Mouse (Mus musculus): Measurements from ENCODE around the gene Lamp5. TPM values are rescaled to one million over a fixed set of nuclear protein-coding genes. Genes with fewer than 3 reads are reported as not detected.
A peak's percentile ranks its signal among the peaks of the same experiment; 100 is the strongest.

Gene Lamp5
- 0.06 TPM in 1 of 2 replicates, not detected in the other for polyA plus RNA-seq (2015; fragmentation: Nextera tagmentation; extraction: Ambion mirVana)

- ATAC-seq (ENCODE audit: low FRiP score, low TSS enrichment) (no peak), DNase-seq (ENCODE audit: low spot score) (no peak)
- 0 out of 2 replicates have a peak within 1 kb of the TSS, but pooled peaks have one; percentile 11 for H3K4me2 ChIP-seq (replicated peaks; ENCODE audit: low read depth)
- no peaks in the 10 kb centered on the region for H3K27me3 ChIP-seq (ENCODE audit: control insufficient read depth, insufficient read depth, low read length)
- no peak within 1 kb of the TSS for H3K27ac ChIP-seq (replicated peaks)
- H3K4me3 ChIP-seq (ENCODE audit: low read depth, low read length), result no peak within 1 kb of the TSS
- no peaks in the 10 kb centered on the region for H3K9me3 ChIP-seq (ENCODE audit: control insufficient read depth, low read length)
- H3K9ac ChIP-seq (ENCODE audit: low read length), result no peak within 1 kb of the TSS
- no peak for TF ChIP-seq CTCF (IDR thresholded peaks at IDR 0.05; ENCODE audit: low read depth)
- TF ChIP-seq EP300 (optimal IDR thresholded peaks at IDR 0.05), result no peak
- no peaks in the 10 kb centered on the region for H3K4me1 ChIP-seq (replicated peaks; ENCODE audit: control insufficient read depth, insufficient read depth)
- 4% methylated on average over 8 of the region's 8 CpGs for WGBS
- H3K36me3 ChIP-seq (ENCODE audit: control insufficient read depth, insufficient read depth, low read length), result no peaks in the 10 kb centered on the region
Measured at GRCm38 (mm10) chr2:136051688-136052289, at the start of gene Lamp5. TSS of gene Lamp5 (plus strand) at chr2:136052239.

DNA sequence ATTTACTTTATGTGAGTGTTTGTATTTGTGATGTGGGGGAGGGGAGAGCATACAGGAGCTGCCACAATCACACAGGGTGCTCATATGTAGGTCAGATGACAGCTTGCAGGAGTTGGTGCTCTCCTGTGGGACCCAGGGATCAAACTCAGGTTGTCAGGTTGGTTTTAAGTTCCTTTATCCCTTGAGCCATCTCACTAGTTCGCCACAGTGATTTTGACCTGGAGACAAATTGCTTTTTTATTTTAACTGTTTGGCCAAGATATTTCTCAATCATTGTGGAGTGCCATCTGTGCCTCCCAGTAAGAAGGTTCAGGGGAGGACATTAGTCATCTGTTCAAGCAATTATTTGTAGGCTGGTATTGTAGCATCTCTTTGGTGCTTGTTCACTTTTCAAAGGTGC, 48.2 kb upstream of the Lamp5 start:
- no peaks in the 10 kb centered on the region for H3K27me3 ChIP-seq (ENCODE audit: control insufficient read depth, insufficient read depth, low read length)
- H3K27ac ChIP-seq (replicated peaks), result no peak overlapping the region
- H3K4me1 ChIP-seq (replicated peaks; ENCODE audit: control insufficient read depth, insufficient read depth), result no peaks in the 10 kb centered on the region
- no peaks in the 10 kb centered on the region for H3K9me3 ChIP-seq (ENCODE audit: control insufficient read depth, low read length)
- WGBS, result 82% methylated on average over 1 of the region's 1 CpGs
- H3K36me3 ChIP-seq (ENCODE audit: control insufficient read depth, insufficient read depth, low read length), result no peaks in the 10 kb centered on the region; the same call in 1 of the 2 replicates
- no peak overlapping the region for H3K4me3 ChIP-seq (ENCODE audit: low read depth, low read length)
- TF ChIP-seq EP300 (optimal IDR thresholded peaks at IDR 0.05) (no peak), CTCF (IDR thresholded peaks at IDR 0.05; ENCODE audit: low read depth) (no peak)
- no peak for ATAC-seq (ENCODE audit: low FRiP score, low TSS enrichment)
- no peak for DNase-seq (ENCODE audit: low spot score)
- H3K4me2 ChIP-seq (replicated peaks; ENCODE audit: low read depth), result no peak overlapping the region
- no peak overlapping the region for H3K9ac ChIP-seq (ENCODE audit: low read length)

DNA sequence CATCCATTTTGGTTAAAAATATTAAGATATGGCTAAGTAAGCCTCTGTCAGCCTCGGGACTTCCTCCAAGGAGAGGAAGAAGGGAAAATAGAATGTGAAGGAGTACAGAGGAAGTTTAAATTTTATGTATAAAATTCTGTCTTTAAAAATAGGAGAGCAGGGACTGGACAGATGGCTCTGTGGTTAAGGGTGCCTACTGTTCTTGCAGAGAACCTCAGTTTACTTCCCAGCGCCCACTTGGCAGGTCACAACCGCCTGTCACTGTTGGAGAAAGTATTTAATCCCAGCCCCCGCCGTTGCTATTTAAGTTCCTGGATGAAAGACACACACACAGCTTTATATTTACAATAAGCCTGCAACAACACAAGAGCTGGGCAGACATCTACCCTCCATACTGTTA, 45.8 kb upstream of the Lamp5 start:
- H3K4me2 ChIP-seq (replicated peaks; ENCODE audit: low read depth), result no peak overlapping the region
- 83% methylated on average over 5 of the region's 5 CpGs for WGBS
- no peak overlapping the region for H3K27ac ChIP-seq (replicated peaks)
- H3K27me3 ChIP-seq (ENCODE audit: control insufficient read depth, insufficient read depth, low read length), result no peaks in the 10 kb centered on the region
- no peaks in the 10 kb centered on the region for H3K4me1 ChIP-seq (replicated peaks; ENCODE audit: control insufficient read depth, insufficient read depth)
- no peak for TF ChIP-seq CTCF (IDR thresholded peaks at IDR 0.05; ENCODE audit: low read depth)
- TF ChIP-seq EP300 (optimal IDR thresholded peaks at IDR 0.05), result no peak
- H3K4me3 ChIP-seq (ENCODE audit: low read depth, low read length), result no peak overlapping the region
- H3K36me3 ChIP-seq (ENCODE audit: control insufficient read depth, insufficient read depth, low read length), result no peaks in the 10 kb centered on the region; the same call in 1 of the 2 replicates
- DNase-seq (ENCODE audit: low spot score) (no peak), ATAC-seq (ENCODE audit: low FRiP score, low TSS enrichment) (no peak)
- H3K9me3 ChIP-seq (ENCODE audit: control insufficient read depth, low read length), result no peaks in the 10 kb centered on the region
- H3K9ac ChIP-seq (ENCODE audit: low read length), result no peak overlapping the region

DNA sequence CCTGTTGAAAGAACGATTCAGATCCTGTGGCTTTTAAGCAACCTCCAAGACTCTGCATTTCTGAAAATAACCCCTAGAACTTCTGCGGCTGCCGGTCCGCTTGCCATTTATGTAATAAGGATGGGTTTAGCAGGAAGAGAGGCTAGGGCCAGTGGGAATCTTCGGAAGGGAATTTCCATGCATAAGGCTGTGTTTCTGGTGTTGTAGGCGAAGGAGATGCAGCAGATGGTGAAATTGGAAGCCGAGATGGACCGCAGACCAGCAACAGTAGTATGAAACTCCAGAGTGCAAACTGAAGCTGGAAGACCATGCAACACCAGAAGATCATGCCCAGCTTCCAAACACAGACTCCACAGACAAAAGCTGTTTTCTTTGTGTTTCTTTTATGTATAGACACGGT, 39.3 kb upstream of the Lamp5 start:
- TF ChIP-seq CTCF (IDR thresholded peaks at IDR 0.05; ENCODE audit: low read depth), result no peak
- no peak for TF ChIP-seq EP300 (optimal IDR thresholded peaks at IDR 0.05)
- H3K9ac ChIP-seq (ENCODE audit: low read length), result no peak overlapping the region
- no peaks in the 10 kb centered on the region for H3K9me3 ChIP-seq (ENCODE audit: control insufficient read depth, low read length)
- ATAC-seq (ENCODE audit: low FRiP score, low TSS enrichment), result no peak
- no peaks in the 10 kb centered on the region; the same call in 1 of the 2 replicates for H3K36me3 ChIP-seq (ENCODE audit: control insufficient read depth, insufficient read depth, low read length)
- H3K27ac ChIP-seq (replicated peaks), result no peak overlapping the region
- 84% methylated on average over 9 of the region's 9 CpGs for WGBS
- no peaks in the 10 kb centered on the region for H3K27me3 ChIP-seq (ENCODE audit: control insufficient read depth, insufficient read depth, low read length)
- no peaks in the 10 kb centered on the region for H3K4me1 ChIP-seq (replicated peaks; ENCODE audit: control insufficient read depth, insufficient read depth)
- DNase-seq (ENCODE audit: low spot score), result no peak
- H3K4me3 ChIP-seq (ENCODE audit: low read depth, low read length), result no peak overlapping the region
- H3K4me2 ChIP-seq (replicated peaks; ENCODE audit: low read depth), result no peak overlapping the region

GRCm38 (mm10) chr2:136048464-136048863, 3.6 kb upstream of the Lamp5 start:
- WGBS, result 90% methylated on average over 4 of the region's 4 CpGs
- no peak for DNase-seq (ENCODE audit: low spot score)
- H3K36me3 ChIP-seq (ENCODE audit: control insufficient read depth, insufficient read depth, low read length), result no peaks in the 10 kb centered on the region
- H3K27ac ChIP-seq (replicated peaks), result no peak overlapping the region
- no peak overlapping the region for H3K4me3 ChIP-seq (ENCODE audit: low read depth, low read length)
- no peak overlapping the region for H3K4me2 ChIP-seq (replicated peaks; ENCODE audit: low read depth)
- H3K4me1 ChIP-seq (replicated peaks; ENCODE audit: control insufficient read depth, insufficient read depth), result no peaks in the 10 kb centered on the region
- no peak for ATAC-seq (ENCODE audit: low FRiP score, low TSS enrichment)
- no peaks in the 10 kb centered on the region for H3K27me3 ChIP-seq (ENCODE audit: control insufficient read depth, insufficient read depth, low read length)
- TF ChIP-seq CTCF (IDR thresholded peaks at IDR 0.05; ENCODE audit: low read depth), result no peak
- TF ChIP-seq EP300 (optimal IDR thresholded peaks at IDR 0.05), result no peak
- no peaks in the 10 kb centered on the region for H3K9me3 ChIP-seq (ENCODE audit: control insufficient read depth, low read length)
- no peak overlapping the region for H3K9ac ChIP-seq (ENCODE audit: low read length)

DNA sequence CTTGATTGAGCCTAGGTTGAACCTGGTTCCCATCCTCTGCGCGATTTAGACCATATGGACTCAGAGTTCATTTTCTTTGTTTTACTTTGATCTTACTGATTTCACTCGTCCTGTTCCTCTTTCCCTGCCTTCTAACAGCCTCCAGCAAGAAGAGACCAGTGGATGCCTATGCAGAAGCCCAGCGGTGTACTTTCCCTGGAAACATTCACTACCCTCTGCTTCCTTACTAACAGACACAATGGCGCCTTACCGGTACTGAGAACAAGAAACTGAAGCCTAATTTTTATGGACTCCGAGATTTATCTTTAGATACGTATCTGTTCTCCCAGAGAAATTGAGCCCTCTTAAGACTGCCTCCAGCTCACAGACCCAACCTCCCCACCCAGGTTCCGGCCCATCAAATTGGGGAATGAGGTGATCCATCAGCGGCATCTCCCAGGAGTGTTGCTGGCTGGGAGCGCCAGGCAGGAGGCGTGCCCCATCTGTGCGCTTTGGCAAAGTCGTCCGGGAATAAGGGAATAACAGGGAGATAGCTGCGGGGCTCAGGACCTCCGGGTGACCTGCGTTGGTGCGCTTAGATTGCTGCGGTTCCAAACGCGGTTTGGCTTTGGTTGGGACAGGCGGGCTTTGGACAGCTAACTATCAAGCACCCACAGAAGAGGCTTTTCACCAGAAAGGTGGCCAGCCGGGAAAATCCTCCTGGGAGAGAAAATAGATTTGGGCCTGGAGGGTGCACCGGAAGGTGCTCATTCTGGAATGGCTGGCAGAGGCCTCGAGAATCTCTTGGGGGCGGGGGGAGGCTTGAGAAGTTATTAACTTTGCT, 1.0 kb upstream of the Lamp5 start:
- WGBS, result 17% methylated on average over 27 of the region's 27 CpGs
- ATAC-seq (ENCODE audit: low FRiP score, low TSS enrichment), result no peak

More for the DNA sequence above, 1.0 kb upstream of the Lamp5 start:
- Histone ChIP-seq H3K4me3 (ENCODE audit: low read depth, low read length) (no peak overlapping the region), H3K36me3 (ENCODE audit: control insufficient read depth, insufficient read depth, low read length) (no peaks in the 10 kb centered on the region), H3K9me3 (ENCODE audit: control insufficient read depth, low read length) (no peaks in the 10 kb centered on the region), H3K4me1 (replicated peaks; ENCODE audit: control insufficient read depth, insufficient read depth) (no peaks in the 10 kb centered on the region), H3K27me3 (ENCODE audit: control insufficient read depth, insufficient read depth, low read length) (no peaks in the 10 kb centered on the region), H3K9ac (ENCODE audit: low read length) (no peak overlapping the region), H3K4me2 (replicated peaks; ENCODE audit: low read depth) (0 out of 2 replicates have a peak overlapping the region, but pooled peaks have one; percentile 11), H3K27ac (replicated peaks) (no peak overlapping the region)
- DNase-seq (ENCODE audit: low spot score), result no peak
- no peak for TF ChIP-seq EP300 (optimal IDR thresholded peaks at IDR 0.05)
- no peak for TF ChIP-seq CTCF (IDR thresholded peaks at IDR 0.05; ENCODE audit: low read depth)
